Mouse (Mus musculus) embryonic facial prominence, embryonic 11.5 days (tissue): ENCODE data around the gene Rnf207. TPM values are rescaled to one million over a fixed set of nuclear protein-coding genes. Genes with fewer than 3 reads are reported as not detected.

ENCODE experiments used
- ATAC-seq: fragments of 200-750 bp; cut with Nextera tagmentation; replicated peaks from 2 replicates; pipeline ENCODE4 v1.8.0; 2017; ENCODE audit warnings: low read depth; ENCODE audit not compliant: insufficient number of reproducible peaks, low FRiP score, low TSS enrichment
- DNase-seq: peaks from one replicate; pipeline ENCODE4 v3.0.0-alpha.2; 2015; ENCODE audit warnings: low spot score
- H3K27ac ChIP-seq: fragments of 300-500 bp; sonication (generic); replicated peaks from 2 replicates; pipeline ENCODE4 v1.5.1; 2014; ENCODE audit warnings: mild to moderate bottlenecking, low read depth, low read length, control low read depth
- H3K27me3 ChIP-seq: fragments of 300-500 bp; sonication (generic); 2 replicates; pipeline ENCODE4 v1.6.1; 2014; ENCODE audit warnings: mild to moderate bottlenecking, low read length, moderate library complexity, mixed read lengths; ENCODE audit not compliant: control insufficient read depth, insufficient read depth
- H3K36me3 ChIP-seq: fragments of 300-500 bp; sonication (generic); replicated peaks from 2 replicates; pipeline ENCODE4 v1.6.1; 2014; ENCODE audit warnings: low read depth, mild to moderate bottlenecking, low read length, moderate library complexity, mixed read lengths; ENCODE audit not compliant: control insufficient read depth, insufficient read depth
- H3K4me1 ChIP-seq: fragments of 300-500 bp; sonication (generic); 2 replicates; pipeline ENCODE4 v1.6.1; 2014; ENCODE audit warnings: low read length, mixed read lengths; ENCODE audit not compliant: control insufficient read depth, insufficient read depth
- H3K4me2 ChIP-seq: fragments of 300-500 bp; sonication (generic); 2 replicates; pipeline ENCODE4 v1.6.1; 2014; ENCODE audit warnings: low read depth, mild to moderate bottlenecking, control low read depth, low read length, moderate library complexity
- H3K4me3 ChIP-seq: fragments of 300-500 bp; sonication (generic); 2 replicates; pipeline ENCODE4 v1.5.1; 2014; ENCODE audit warnings: low read depth, low read length, control low read depth
- H3K9ac ChIP-seq: fragments of 300-500 bp; sonication (generic); replicated peaks from 2 replicates; pipeline ENCODE4 v1.6.1; 2014; ENCODE audit warnings: mild to moderate bottlenecking, control low read depth, low read length
- H3K9me3 ChIP-seq: fragments of 300-500 bp; sonication (generic); replicated peaks from 2 replicates; pipeline ENCODE4 v1.6.1; 2016; ENCODE audit warnings: mild to moderate bottlenecking, low read length, inconsistent platforms, mixed read lengths; ENCODE audit not compliant: control insufficient read depth
- WGBS: fragments of 180-500 bp; shearing (Covaris S2); extraction: QIAGEN DNeasy Blood & Tissue Kit; methylation state at CpG from one replicate; pipeline ENCODE4 v1.1.7; 2014; 5-methylcytosine and 5-hydroxymethylcytosine counted together
- polyA plus RNA-seq: library from polyadenylated mRNA; unstranded; fragments of >200 nt; fragmentation: Nextera tagmentation; extraction: Ambion mirVana; gene quantifications from 2 replicates; pipeline ENCODE4 v1.2.1, GENCODE M21; 2014

Rnf207 gene
- polyA plus RNA-seq, 1 experiment from 2014 or later, result 0.41 TPM

DNA sequence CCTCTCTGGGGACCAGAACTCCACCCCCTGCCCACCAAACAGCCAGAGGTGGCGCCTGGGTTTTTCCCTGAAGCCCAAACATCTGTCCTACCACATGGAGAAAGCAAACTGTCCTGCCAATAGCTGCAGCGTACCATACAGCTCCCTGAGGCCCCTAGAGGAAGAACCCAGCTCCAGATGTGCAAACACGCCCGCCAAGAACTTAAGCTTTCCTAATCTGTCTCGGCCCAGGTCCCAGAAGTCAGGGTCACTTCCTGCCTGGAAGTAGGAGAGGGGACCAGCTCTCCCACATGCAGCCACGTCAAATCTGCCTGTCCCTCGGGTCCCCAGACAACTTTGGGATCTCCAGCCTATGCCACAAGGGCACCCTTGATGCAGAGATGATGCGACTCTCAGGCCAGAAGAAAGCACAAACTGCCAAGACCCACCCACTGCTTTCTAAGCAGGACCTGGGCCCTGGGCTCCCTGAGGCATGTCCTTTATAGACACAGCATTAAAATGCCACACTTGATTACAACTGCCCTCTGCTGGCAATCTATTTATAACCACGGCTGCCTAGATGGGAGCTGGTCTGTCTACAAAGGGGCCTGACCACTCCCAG is 46.2 kb downstream of the Rnf207 start:
- Histone ChIP-seq H3K27ac (no peak overlapping the region), H3K9ac (no peak overlapping the region), H3K4me1 (peaks cover 13% of the 10 kb centered on the region), H3K9me3 (no peaks in the 10 kb centered on the region), H3K36me3 (no peaks in the 10 kb centered on the region), H3K4me2 (no peak overlapping the region), H3K4me3 (no peak overlapping the region), H3K27me3 (peaks cover 11% of the 10 kb centered on the region)
- WGBS, result 15% methylated on average over 9 of the region's 9 CpGs
- ATAC-seq (no peak), DNase-seq (peak; percentile 51)

DNA sequence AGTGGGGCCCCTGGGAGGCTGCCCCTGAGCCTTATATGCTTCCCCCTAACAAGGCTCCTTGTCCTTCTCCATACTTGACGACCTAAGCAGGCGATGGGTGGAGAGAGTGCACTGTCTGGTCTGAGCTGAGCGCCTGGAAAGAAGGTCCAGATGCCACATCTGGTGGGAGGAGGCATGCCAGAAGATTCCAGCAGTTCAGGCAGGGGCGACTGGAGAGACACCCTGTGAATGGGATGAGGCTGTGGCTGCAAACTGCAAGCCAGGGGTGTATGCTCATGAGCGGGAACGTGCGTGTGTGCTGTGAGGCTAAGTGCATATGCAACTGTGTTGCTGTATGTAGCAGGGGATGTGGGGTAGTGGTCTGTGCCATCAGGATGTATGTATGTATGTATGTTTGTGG is 46.8 kb downstream of the Rnf207 start:
- WGBS, result 60% methylated on average over 7 of the region's 7 CpGs
- H3K9me3 ChIP-seq, result no peaks in the 10 kb centered on the region
- H3K4me2 ChIP-seq, result no peak overlapping the region
- H3K36me3 ChIP-seq, result no peaks in the 10 kb centered on the region
- H3K4me1 ChIP-seq, result peaks cover 13% of the 10 kb centered on the region
- no peak overlapping the region for H3K27ac ChIP-seq
- peaks cover 11% of the 10 kb centered on the region for H3K27me3 ChIP-seq
- DNase-seq, result no peak
- H3K4me3 ChIP-seq, result no peak overlapping the region
- ATAC-seq, result no peak
- H3K9ac ChIP-seq, result no peak overlapping the region

DNA sequence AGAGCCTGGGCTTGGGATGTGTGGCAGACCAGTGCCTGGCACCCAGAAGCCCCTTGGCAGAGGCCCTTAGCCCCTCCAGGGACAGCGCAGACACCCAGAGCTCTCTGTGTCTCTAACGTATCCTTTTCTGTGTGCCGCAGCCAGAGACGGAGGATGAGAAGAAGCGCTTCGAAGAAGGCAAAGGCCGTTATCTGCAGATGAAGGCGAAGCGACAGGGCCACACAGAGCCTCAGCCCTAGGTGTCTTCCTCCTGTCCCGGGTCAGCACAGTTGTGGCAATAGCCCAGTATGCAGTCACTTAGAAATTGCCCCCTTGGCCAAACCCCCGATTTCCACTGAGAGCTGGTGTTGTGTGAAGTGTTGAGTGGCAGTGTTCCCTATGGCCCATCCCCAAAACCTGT is 47.5 kb downstream of the Rnf207 start:
- no peak overlapping the region for H3K27ac ChIP-seq
- H3K9ac ChIP-seq, result no peak overlapping the region
- ATAC-seq (no peak), DNase-seq (no peak)
- no peak overlapping the region for H3K4me2 ChIP-seq
- H3K9me3 ChIP-seq, result no peaks in the 10 kb centered on the region
- WGBS, result 89% methylated on average over 11 of the region's 11 CpGs
- peaks cover 11% of the 10 kb centered on the region for H3K27me3 ChIP-seq
- H3K4me1 ChIP-seq, result peaks cover 13% of the 10 kb centered on the region
- no peak overlapping the region for H3K4me3 ChIP-seq
- no peaks in the 10 kb centered on the region for H3K36me3 ChIP-seq

DNA sequence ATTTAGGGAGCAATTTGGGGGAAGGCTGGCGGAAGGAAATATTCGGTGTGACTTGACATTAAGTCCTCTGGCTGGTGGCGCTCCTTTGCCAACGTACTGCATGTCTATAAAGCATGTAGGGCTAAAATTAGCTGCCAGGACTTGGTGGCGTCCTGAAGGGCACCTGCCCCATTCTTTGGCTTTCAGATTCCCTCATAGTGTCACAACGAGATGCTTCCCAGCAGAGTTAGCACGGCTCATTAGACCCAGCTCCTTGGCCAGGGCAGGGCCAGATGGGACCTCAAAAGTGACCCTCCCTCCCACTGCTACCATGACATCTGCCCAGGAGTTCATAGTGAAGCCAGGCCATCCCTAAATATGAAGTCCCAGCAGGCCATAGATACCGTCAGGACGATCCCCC is 48.2 kb downstream of the Rnf207 start:
- peaks cover 13% of the 10 kb centered on the region for H3K4me1 ChIP-seq
- H3K27ac ChIP-seq, result no peak overlapping the region
- no peaks in the 10 kb centered on the region for H3K9me3 ChIP-seq
- ATAC-seq (no peak), DNase-seq (no peak)
- no peak overlapping the region for H3K4me3 ChIP-seq
- no peak overlapping the region for H3K4me2 ChIP-seq
- no peaks in the 10 kb centered on the region for H3K36me3 ChIP-seq
- 73% methylated on average over 9 of the region's 9 CpGs for WGBS
- H3K9ac ChIP-seq, result no peak overlapping the region
- H3K27me3 ChIP-seq, result peaks cover 9% of the 10 kb centered on the region

DNA sequence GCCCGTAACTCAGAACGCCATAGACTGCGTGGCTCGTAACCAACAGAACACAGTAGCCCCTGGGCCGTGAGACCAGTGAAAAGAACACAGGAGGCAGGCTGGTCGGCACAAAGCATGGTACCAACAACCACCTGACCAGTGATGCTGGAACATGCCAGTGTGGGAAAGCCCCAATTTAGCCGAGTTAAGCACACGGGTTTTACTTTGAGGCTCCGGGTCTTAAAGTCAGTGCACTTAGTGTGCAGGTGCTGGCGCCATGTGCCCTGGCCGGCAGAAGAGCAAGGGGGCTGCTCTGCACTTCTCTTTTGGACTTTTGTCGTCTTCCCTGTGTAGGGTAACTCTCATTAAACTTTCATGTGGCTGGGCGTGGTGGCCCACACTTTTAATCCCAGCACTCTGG is 48.8 kb downstream of the Rnf207 start:
- no peaks in the 10 kb centered on the region for H3K36me3 ChIP-seq
- no peak for ATAC-seq
- no peak for DNase-seq
- H3K4me1 ChIP-seq, result peaks cover 11% of the 10 kb centered on the region
- no peaks in the 10 kb centered on the region for H3K9me3 ChIP-seq
- 87% methylated on average over 13 of the region's 13 CpGs for WGBS
- no peak overlapping the region for H3K4me2 ChIP-seq
- H3K9ac ChIP-seq, result no peak overlapping the region
- no peak overlapping the region for H3K4me3 ChIP-seq
- no peak overlapping the region for H3K27ac ChIP-seq
- H3K27me3 ChIP-seq, result peaks cover 4% of the 10 kb centered on the region

DNA sequence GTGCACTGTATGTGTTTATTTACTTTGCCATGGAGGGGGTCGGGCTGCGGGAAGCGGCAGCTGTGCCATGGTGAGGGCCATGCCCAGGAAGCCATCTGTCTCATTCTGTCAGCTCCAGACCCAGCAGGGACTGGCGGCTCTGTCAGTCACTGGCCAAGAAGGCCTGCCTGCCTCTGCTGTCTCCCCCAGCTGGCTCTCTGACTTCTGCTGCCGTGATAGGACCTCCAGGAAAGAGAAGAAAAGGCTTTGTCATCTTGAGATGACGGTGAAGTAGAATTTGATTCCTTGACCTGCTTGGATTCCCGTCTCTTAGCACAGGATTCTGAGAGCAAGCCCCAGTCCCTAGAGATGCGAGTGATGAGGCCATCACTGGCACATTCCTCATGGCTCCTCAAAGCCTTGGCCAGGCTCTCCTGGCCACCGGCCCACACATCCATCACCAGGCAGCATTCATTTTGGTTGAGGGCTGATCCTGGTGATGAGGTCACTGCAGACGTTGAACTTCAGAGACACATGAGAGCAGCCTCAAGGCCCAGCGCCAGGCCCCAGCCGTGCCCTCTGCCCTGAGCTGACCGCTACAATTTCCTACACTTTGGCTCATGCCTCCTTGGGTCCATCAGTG is 50.9 kb downstream of the Rnf207 start:
- no peak overlapping the region for H3K27ac ChIP-seq
- no peak for DNase-seq
- no peak overlapping the region for H3K4me3 ChIP-seq
- no peaks in the 10 kb centered on the region for H3K27me3 ChIP-seq
- WGBS, result 69% methylated on average over 13 of the region's 13 CpGs
- H3K9ac ChIP-seq, result no peak overlapping the region
- peaks cover 9% of the 10 kb centered on the region for H3K4me1 ChIP-seq
- H3K9me3 ChIP-seq, result no peaks in the 10 kb centered on the region
- no peak for ATAC-seq
- no peak overlapping the region for H3K4me2 ChIP-seq
- H3K36me3 ChIP-seq, result no peaks in the 10 kb centered on the region

DNA sequence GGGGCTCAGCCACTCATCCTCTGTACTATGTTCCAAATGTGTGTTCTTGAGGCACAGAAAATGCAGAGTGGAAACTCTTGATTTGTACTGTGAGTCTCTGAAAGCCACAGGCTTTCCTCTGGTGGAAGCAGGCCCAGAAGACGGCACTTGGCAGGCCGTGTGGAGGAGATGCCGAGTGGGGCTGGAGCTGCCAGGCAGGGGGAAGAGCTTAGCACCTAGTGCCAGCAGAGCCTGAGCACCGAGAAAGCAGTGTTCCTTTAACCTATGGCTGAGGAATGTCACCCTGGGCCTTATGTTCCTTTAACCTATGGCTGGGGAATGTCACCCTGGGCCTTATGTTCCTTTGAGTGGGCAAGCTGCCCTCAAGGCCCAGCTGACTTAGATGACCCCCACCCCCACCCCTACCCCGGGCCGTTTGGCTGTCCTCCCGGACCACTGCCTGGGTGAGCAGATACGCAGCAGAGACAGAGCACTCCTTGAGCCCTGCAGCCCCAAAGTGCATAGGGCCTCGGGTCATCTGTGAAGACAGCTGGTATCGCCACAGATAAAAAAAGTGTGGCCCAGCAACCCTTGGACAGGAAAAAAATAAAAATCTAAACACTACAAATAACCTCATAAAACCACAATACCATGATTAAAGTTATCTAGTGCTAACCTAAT is 52.4 kb downstream of the Rnf207 start:
- no peaks in the 10 kb centered on the region for H3K36me3 ChIP-seq
- no peak overlapping the region for H3K4me3 ChIP-seq
- H3K9ac ChIP-seq, result no peak overlapping the region
- 63% methylated on average over 10 of the region's 10 CpGs for WGBS
- no peaks in the 10 kb centered on the region for H3K27me3 ChIP-seq
- H3K4me1 ChIP-seq, result peaks cover 4% of the 10 kb centered on the region
- H3K4me2 ChIP-seq, result no peak overlapping the region
- DNase-seq (no peak), ATAC-seq (no peak)
- H3K27ac ChIP-seq, result no peak overlapping the region
- H3K9me3 ChIP-seq, result no peaks in the 10 kb centered on the region

DNA sequence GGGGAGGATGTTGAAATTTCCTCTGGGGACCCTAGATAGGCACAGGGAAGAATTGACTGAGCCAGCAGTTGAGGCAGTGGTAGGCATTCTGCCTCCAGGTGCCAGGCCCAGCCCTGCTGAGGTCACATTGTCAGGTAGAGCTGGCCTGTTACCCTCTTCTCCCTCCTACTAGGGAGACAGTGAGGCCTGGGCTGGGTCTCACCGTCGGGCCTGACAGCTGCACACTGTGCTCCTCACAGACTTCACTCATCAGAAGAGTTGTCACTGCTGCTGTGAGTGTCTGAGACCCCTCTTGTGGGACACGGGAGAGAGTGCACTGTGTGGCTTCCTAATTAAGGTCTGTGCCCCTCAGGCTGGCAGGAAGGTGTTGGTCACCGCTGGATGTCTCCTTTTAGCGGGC is 53.0 kb downstream of the Rnf207 start:
- DNase-seq, result no peak
- H3K27ac ChIP-seq, result no peak overlapping the region
- no peak overlapping the region for H3K9ac ChIP-seq
- no peaks in the 10 kb centered on the region for H3K9me3 ChIP-seq
- 57% methylated on average over 5 of the region's 5 CpGs for WGBS
- H3K4me2 ChIP-seq, result no peak overlapping the region
- peaks cover 4% of the 10 kb centered on the region for H3K4me1 ChIP-seq
- no peak for ATAC-seq
- H3K36me3 ChIP-seq, result no peaks in the 10 kb centered on the region
- H3K4me3 ChIP-seq, result no peak overlapping the region
- H3K27me3 ChIP-seq, result no peaks in the 10 kb centered on the region
